Mouse (Mus musculus): ENCODE measurements around the gene Brd2.

Brd2 gene

GRCm38 (mm10) chr17:34114114-34114513 is 8.3 kb downstream of the Brd2 start:
- no peak for DNase-seq (ENCODE audit: low spot score in 2 of 2)

- DNase-seq (ENCODE audit: low spot score in 2 of 2), result no peak
Observed at GRCm38 (mm10) chr17:34110309-34110708, 12.1 kb downstream of the Brd2 start.

- DNase-seq (ENCODE audit: low spot score in 2 of 2), result no peak
Observed at GRCm38 (mm10) chr17:34109806-34110195, 12.6 kb downstream of the Brd2 start.

- DNase-seq (ENCODE audit: low spot score in 2 of 2), result no peak
Observed at GRCm38 (mm10) chr17:34109038-34109805, 13.2 kb downstream of the Brd2 start.

DNA sequence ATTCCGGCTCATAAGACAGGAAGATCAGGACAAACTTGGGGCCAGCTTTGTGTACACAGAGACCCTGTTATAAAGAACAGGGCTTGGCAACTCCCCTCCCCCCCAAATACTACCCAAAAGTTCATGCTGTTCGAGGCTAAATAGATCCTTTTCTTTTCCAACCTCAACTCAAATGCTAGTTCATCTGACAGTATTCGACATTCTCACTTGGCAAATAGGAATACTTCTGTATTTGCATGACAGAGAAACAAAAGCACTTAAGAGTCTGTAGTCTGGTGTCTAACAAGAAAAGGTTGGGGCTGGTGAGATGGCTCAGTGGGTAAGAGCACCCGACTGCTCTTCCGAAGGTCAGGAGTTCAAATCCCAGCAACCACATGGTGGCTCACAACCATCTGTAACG is 14.0 kb downstream of the Brd2 start:
- DNase-seq (ENCODE audit: low spot score in 2 of 2), result no peak

DNA sequence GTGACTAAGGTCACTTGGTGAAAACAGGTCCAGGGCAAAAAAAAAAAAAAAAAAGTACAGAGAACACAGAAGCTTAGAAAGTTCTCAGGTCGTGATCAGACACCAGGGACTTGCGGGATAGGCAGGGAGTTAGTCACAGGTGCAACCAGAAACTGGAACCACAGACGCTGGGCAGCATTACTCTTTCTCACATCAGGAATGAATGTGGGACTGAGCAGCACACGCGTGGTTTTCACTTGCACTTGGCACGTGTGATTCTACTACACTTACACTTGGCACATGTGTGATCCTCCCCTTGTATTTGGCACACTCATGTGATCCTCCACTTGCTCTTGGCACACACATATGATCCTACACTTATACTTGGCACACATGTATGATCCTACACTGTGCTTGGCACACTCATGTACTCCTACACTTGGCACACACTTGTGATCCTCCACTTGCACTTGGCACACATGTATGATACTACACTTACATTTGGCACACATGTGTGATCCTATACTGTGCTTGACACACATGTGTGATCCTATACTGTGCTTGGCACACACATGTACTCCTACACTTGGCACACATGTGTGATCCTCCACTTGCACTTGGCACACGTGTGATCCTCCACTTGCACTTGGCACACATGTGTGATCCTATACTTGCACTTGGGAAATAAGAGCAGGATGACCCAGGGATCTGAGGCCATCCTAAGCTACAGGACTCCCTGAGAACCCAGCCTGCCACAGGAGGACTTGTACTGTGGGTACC is 15.1 kb downstream of the Brd2 start:
- DNase-seq (ENCODE audit: low spot score in 2 of 2), result no peak

DNA sequence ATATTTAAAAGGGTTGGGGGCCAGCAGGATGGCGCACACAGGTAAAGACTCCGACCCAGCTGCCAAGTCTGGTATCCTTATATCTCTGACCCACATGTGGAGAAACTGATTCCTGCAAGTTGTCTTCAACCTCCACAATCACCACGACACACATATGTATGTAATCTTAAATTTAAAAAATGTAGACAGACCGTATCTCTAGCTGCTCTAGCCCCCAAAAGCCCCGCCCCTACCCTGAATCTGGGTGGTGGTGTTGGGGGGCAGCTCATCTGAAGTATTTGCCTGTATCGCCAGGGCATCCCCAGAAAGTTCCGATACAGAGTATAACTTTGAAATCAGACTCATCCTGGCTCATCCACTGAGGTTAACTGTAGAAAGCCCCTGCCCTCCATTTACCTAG is 15.9 kb downstream of the Brd2 start:
- DNase-seq (ENCODE audit: low spot score in 2 of 2), result no peak

DNA sequence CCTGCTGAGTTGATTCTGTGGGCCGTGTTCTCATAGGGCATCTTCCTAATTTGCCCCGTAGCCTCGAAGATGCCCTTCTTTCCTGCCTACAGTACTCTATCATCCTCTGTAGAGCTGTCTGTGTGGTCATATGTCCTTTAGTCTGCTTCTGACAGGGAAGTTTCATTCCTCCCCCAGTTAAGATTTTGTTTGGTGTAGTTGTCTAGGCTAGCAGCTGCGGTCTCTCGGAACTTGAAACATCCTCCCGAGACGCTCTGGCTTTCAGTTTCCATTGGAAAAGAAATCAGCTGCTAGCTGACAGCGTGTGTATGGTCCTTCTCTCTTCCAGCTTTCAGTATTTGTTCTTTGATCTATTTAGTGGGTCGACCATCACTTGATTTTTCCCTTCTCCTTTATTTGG is 17.6 kb downstream of the Brd2 start:
- DNase-seq (ENCODE audit: low spot score in 2 of 2), result no peak

GRCm38 (mm10) chr17:34102831-34103230 is 19.6 kb downstream of the Brd2 start:
- no peak for DNase-seq (ENCODE audit: low spot score in 2 of 2)

DNA sequence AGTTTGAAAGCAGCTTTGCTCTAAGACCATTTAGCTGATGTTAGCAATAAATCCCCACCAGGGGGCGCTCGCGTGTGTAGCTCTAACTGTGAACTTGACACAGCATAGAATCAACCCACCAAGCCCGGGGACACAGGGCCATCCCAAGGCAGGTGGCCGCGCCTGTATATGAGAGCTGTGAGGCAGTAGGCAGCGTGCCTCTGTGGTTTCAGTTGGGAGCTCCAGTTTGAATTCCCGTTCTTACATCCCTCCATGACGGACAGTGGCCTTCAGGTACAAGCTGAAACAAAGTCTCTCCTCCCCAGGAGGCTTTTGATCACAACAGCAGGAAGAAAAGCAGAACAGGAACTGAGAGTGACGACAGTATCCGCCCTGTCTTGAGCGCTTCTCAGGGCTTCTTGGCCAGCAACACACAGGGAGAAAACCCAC is 20.8 kb downstream of the Brd2 start:
- peak; percentile 93 to 97 for DNase-seq (ENCODE audit: low spot score in 2 of 2)

- DNase-seq (ENCODE audit: low spot score in 2 of 2), result no peak
Observed at GRCm38 (mm10) chr17:34101185-34101584, 21.2 kb downstream of the Brd2 start.

DNA sequence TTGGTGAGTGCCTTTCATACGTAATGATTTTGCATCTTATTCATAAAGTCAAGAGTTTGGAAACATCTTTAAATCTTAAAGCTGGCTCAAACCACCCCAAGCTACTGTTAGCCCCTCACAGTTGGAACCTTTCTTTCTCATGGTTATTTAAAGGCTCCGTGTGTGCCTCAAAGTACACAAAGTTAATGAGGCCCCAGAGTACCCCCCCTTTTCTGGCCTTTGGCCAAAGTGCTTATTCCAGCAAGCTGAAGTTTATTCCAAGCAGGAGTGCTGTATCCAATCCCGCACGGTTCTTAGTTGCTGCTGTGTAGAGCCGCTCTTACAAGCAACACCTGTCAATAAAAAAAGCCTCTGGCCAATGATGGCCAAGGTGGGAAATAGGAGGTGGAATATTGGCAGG is 22.9 kb downstream of the Brd2 start:
- no peak for DNase-seq (ENCODE audit: low spot score in 2 of 2)

- no peak for DNase-seq (ENCODE audit: low spot score in 2 of 2)
Observed at GRCm38 (mm10) chr17:34098709-34099479, 23.5 kb downstream of the Brd2 start.

DNA sequence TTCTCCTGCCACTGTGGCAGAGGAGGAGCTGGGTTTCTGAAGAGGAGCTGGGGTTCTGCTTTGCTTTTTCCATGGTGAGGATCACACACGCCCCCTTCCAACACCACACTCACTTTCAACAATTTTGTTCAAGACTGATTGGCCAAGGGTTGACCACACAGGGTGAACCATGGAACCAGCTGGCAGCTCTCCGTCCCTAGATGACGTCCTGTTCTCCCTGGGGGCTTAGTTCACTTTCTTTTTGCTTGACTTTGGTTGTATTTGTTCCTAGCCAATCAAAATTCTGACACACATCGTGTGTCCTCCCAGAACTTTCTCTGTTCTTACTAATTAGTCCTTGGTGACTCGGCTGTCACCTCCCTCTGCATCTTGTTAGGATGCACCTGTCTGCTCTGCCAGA is 25.2 kb downstream of the Brd2 start:
- DNase-seq (ENCODE audit: low spot score in 2 of 2), result no peak

DNA sequence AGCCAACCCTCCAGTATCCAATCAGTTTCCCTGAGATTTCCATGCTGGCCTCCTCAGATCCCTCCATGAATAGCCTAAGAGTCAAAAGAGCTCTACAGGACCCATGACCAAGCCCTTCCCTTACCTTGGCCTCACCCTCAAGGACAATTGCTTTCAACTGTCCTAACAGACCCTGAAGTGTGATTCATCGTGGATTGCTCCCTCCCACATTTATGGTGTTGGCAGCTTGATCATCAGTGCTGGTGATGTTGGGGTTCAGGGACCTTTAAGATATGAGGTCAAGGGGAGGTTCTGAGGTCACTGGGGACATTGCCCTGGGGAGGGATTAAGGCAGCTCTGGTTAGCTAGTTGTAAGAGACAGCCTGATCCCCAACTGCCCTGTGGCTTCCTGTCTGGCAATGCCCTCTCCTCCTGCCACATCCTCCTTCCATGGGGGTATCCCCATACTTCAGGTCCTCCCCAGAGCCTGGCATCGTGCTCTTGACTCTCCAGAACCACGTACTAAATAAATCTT is 25.9 kb downstream of the Brd2 start:
- no peak for DNase-seq (ENCODE audit: low spot score in 2 of 2)

DNA sequence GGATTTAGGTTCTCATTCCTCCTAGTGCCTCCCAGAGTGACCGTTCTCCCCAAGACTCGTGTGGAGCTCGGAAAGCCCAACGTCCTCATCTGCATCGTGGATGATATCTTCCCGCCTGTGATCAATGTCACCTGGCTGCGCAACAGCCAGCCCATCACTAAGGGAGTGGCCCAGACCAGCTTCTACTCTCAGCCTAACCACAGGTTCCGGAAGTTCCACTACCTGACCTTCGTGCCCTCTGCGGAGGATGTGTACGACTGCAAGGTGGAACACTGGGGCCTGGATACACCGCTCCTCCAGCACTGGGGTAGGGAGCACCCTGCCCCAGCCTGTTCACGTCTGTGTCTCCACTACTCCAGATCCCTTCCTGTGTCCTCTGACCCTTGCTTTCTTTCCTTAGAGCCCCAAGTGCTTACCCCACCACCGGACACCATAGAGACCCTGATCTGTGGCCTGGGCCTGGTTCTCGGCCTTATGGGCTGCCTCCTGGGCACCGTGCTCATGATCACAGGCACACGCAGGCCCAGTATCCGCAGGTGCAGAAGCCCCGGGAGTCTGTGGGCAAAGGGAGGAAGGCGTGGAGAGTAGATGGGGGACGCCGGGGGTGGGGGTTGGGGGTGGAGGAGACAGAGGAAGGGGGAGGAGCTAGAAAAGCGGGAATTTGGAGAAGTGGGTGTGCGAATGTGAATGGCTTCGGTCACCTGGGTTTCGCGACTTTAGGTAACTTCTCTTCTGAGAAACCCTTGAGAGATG is 28.0 kb downstream of the Brd2 start:
- DNase-seq (ENCODE audit: low spot score in 2 of 2), result no peak

DNA sequence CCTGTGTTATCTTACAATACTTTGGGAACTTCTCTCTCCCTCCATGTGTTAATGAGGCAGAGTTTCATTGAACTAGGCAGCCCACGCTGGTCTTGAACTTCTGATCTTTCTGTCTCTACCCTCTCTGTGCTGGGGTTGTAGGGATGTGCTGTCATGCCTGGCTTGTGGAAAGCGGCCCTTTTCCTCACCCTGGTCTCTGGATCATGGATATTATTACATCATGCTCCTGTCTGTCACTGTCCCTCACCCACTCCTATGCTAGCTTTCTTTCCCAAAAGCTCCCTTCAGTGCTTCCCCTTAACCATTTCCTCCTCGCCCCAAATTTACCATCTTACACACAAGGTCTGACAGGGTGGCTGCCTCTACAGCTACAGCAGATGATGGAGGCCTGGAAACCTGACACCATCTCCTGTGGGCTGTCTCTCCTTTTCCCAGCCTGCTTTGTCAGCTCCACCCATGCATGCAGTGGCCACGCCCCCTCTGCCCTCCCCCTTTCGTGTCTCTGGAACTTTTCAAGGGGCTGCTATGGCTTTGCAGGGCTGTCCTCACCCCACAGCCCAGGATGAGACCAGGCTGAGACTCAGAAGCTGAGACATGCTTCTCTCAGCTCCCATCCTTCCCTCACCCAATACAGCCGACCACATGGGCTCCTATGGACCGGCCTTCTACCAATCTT is 29.1 kb downstream of the Brd2 start:
- no peak for DNase-seq (ENCODE audit: low spot score in 2 of 2)

GRCm38 (mm10) chr17:34092197-34092875 is 30.1 kb downstream of the Brd2 start, which contains the start of gene H2-Oa:
Gene H2-Oa, plus strand, starts transcription at chr17:34092340.
- no peak for DNase-seq (ENCODE audit: low spot score in 2 of 2)

DNA sequence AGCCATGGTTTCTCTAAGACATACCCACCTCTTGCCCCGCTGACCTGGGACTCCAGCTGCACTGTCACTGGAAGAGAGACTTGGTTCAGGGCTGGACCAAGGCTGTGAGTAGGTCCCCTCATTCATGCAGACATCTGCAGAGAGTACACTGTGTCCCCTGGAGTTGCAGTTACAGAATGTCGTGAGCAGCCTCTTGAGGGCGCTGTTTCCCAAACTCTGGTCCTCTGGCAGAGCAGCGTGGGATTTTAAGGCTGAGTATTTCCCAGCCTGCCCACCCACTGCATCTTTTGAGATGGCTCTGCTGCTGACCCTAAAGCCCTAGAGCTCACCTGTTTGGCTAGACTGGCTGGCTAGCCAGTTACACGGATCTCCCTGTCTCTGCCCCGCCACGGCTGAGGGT is 31.5 kb downstream of the Brd2 start:
- DNase-seq (ENCODE audit: low spot score in 2 of 2), result no peak

DNA sequence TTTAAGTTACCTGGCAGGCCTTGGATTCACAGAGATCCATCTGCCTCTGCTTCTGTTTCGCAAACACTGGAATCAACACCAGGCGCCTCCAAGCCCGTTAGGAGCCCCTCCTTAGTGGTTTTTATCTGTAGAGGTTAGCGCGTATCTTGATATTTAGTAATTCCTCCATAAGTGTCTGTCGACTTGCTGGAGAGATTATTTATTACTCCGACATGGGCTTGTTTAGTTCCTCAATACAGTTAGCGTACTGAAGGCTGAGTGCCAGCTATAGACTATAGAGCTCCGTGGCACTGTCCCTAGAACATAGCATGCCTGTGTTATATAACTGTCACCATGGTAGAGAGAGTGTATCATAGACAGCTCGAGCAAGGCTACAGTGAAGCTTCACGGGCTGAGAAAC is 34.3 kb downstream of the Brd2 start:
- peak in 1 of 2 experiments; percentile 21 for DNase-seq (ENCODE audit: low spot score in 2 of 2)
